Mouse (Mus musculus): ENCODE data around the gene Spp2. TPM values are rescaled to one million over a fixed set of nuclear protein-coding genes. Genes with fewer than 3 reads are reported as not detected.
"Not testable (repeated sequence)": the region's sequence is repeated elsewhere in the genome, so short reads cannot be mapped to it uniquely, and the experiment has no call there.

Spp2 gene
- polyA plus RNA-seq, 1 experiment from 2014 or later, result not detected

- 67% methylated on average over 4 of the region's 4 CpGs for WGBS
- H3K4me3 ChIP-seq (ENCODE audit: low read depth, low read length), result no peak overlapping the region
- no peaks in the 10 kb centered on the region for H3K9me3 ChIP-seq (ENCODE audit: control insufficient read depth, low read length)
- DNase-seq (ENCODE audit: low spot score), result no peak
- H3K4me2 ChIP-seq (ENCODE audit: low read depth, low read length, severe bottlenecking), result no peak overlapping the region
- no peak overlapping the region for H3K9ac ChIP-seq (ENCODE audit: low read length)
- H3K4me1 ChIP-seq (replicated peaks; ENCODE audit: control insufficient read depth, insufficient read depth, low read length), result 0 out of 2 replicates have a peak, but pooled peaks cover 2% of the 10 kb centered on the region
- H3K36me3 ChIP-seq (ENCODE audit: control insufficient read depth, insufficient read depth, low read length), result no peaks in the 10 kb centered on the region
- peak; percentile 42; the same call in 1 of the 2 replicates for ATAC-seq (replicated peaks; ENCODE audit: low FRiP score)
- H3K27me3 ChIP-seq (ENCODE audit: control insufficient read depth, insufficient read depth, low read length), result no peaks in the 10 kb centered on the region
- H3K27ac ChIP-seq (ENCODE audit: low read depth, low read length), result no peak overlapping the region
These were observed 38.6 kb downstream of the Spp2 start for GRCm38 (mm10) chr1:88445400-88445799.

- 33% methylated on average over 16 of the region's 16 CpGs for WGBS
- Histone ChIP-seq H3K27me3 (ENCODE audit: control insufficient read depth, insufficient read depth, low read length) (no peaks in the 10 kb centered on the region), H3K4me1 (replicated peaks; ENCODE audit: control insufficient read depth, insufficient read depth, low read length) (0 out of 2 replicates have a peak, but pooled peaks cover 2% of the 10 kb centered on the region), H3K4me2 (ENCODE audit: low read depth, low read length, severe bottlenecking) (peak overlapping the region; percentile 35; the same call in 1 of the 2 replicates), H3K9me3 (ENCODE audit: control insufficient read depth, low read length) (no peaks in the 10 kb centered on the region), H3K36me3 (ENCODE audit: control insufficient read depth, insufficient read depth, low read length) (no peaks in the 10 kb centered on the region), H3K27ac (ENCODE audit: low read depth, low read length) (no peak overlapping the region; the same call in 1 of the 2 replicates), H3K4me3 (ENCODE audit: low read depth, low read length) (no peak overlapping the region), H3K9ac (ENCODE audit: low read length) (no peak overlapping the region)
- no peak for DNase-seq (ENCODE audit: low spot score)
- no peak; the same call in 1 of the 2 replicates for ATAC-seq (replicated peaks; ENCODE audit: low FRiP score)
These were observed 39.7 kb downstream of the Spp2 start for GRCm38 (mm10) chr1:88446270-88447030.

GRCm38 (mm10) chr1:88447483-88447882 is 40.7 kb downstream of the Spp2 start:
- Histone ChIP-seq H3K36me3 (ENCODE audit: control insufficient read depth, insufficient read depth, low read length) (no peaks in the 10 kb centered on the region), H3K27me3 (ENCODE audit: control insufficient read depth, insufficient read depth, low read length) (no peaks in the 10 kb centered on the region), H3K4me2 (ENCODE audit: low read depth, low read length, severe bottlenecking) (peak overlapping the region; percentile 12; the same call in 1 of the 2 replicates), H3K4me1 (replicated peaks; ENCODE audit: control insufficient read depth, insufficient read depth, low read length) (0 out of 2 replicates have a peak, but pooled peaks cover 2% of the 10 kb centered on the region), H3K9me3 (ENCODE audit: control insufficient read depth, low read length) (no peaks in the 10 kb centered on the region), H3K9ac (ENCODE audit: low read length) (no peak overlapping the region; the same call in 1 of the 2 replicates), H3K4me3 (ENCODE audit: low read depth, low read length) (no peak overlapping the region), H3K27ac (ENCODE audit: low read depth, low read length) (no peak overlapping the region; the same call in 1 of the 2 replicates)
- 6% methylated on average over 6 of the region's 6 CpGs for WGBS
- DNase-seq (ENCODE audit: low spot score) (peak; percentile 72), ATAC-seq (replicated peaks; ENCODE audit: low FRiP score) (0 out of 2 replicates have a peak, but pooled peaks have one; percentile 63)

GRCm38 (mm10) chr1:88448094-88448493 is 41.3 kb downstream of the Spp2 start:
- H3K36me3 ChIP-seq (ENCODE audit: control insufficient read depth, insufficient read depth, low read length); H3K4me1 ChIP-seq (replicated peaks; ENCODE audit: control insufficient read depth, insufficient read depth, low read length); H3K27me3 ChIP-seq (ENCODE audit: control insufficient read depth, insufficient read depth, low read length); ATAC-seq (replicated peaks; ENCODE audit: low FRiP score); H3K4me3 ChIP-seq (ENCODE audit: low read depth, low read length); H3K9ac ChIP-seq (ENCODE audit: low read length); DNase-seq (ENCODE audit: low spot score); H3K9me3 ChIP-seq (ENCODE audit: control insufficient read depth, low read length); H3K27ac ChIP-seq (ENCODE audit: low read depth, low read length); H3K4me2 ChIP-seq (ENCODE audit: low read depth, low read length, severe bottlenecking): not testable (repeated sequence)
- 79% methylated on average over 3 of the region's 3 CpGs for WGBS

GRCm38 (mm10) chr1:88449741-88450140 is 43.0 kb downstream of the Spp2 start:
- Histone ChIP-seq H3K27me3 (ENCODE audit: control insufficient read depth, insufficient read depth, low read length) (no peaks in the 10 kb centered on the region), H3K4me1 (replicated peaks; ENCODE audit: control insufficient read depth, insufficient read depth, low read length) (0 out of 2 replicates have a peak, but pooled peaks cover 2% of the 10 kb centered on the region), H3K9ac (ENCODE audit: low read length) (no peak overlapping the region), H3K4me2 (ENCODE audit: low read depth, low read length, severe bottlenecking) (no peak overlapping the region), H3K27ac (ENCODE audit: low read depth, low read length) (no peak overlapping the region), H3K9me3 (ENCODE audit: control insufficient read depth, low read length) (no peaks in the 10 kb centered on the region), H3K4me3 (ENCODE audit: low read depth, low read length) (no peak overlapping the region), H3K36me3 (ENCODE audit: control insufficient read depth, insufficient read depth, low read length) (no peaks in the 10 kb centered on the region)
- ATAC-seq (replicated peaks; ENCODE audit: low FRiP score), result no peak
- WGBS, result 90% methylated on average over 2 of the region's 2 CpGs
- DNase-seq (ENCODE audit: low spot score), result no peak

GRCm38 (mm10) chr1:88450668-88451067 is 43.9 kb downstream of the Spp2 start:
- H3K27me3 ChIP-seq (ENCODE audit: control insufficient read depth, insufficient read depth, low read length), result no peaks in the 10 kb centered on the region
- H3K9ac ChIP-seq (ENCODE audit: low read length), result no peak overlapping the region
- ATAC-seq (replicated peaks; ENCODE audit: low FRiP score), result no peak
- 0 out of 2 replicates have a peak, but pooled peaks cover 2% of the 10 kb centered on the region for H3K4me1 ChIP-seq (replicated peaks; ENCODE audit: control insufficient read depth, insufficient read depth, low read length)
- H3K27ac ChIP-seq (ENCODE audit: low read depth, low read length), result no peak overlapping the region
- H3K36me3 ChIP-seq (ENCODE audit: control insufficient read depth, insufficient read depth, low read length), result no peaks in the 10 kb centered on the region
- no peaks in the 10 kb centered on the region for H3K9me3 ChIP-seq (ENCODE audit: control insufficient read depth, low read length)
- H3K4me2 ChIP-seq (ENCODE audit: low read depth, low read length, severe bottlenecking), result no peak overlapping the region
- H3K4me3 ChIP-seq (ENCODE audit: low read depth, low read length), result no peak overlapping the region
- WGBS, result 89% methylated on average over 4 of the region's 4 CpGs
- DNase-seq (ENCODE audit: low spot score), result no peak

GRCm38 (mm10) chr1:88452198-88452597 is 45.4 kb downstream of the Spp2 start:
- Histone ChIP-seq H3K4me3 (ENCODE audit: low read depth, low read length) (no peak overlapping the region), H3K9me3 (ENCODE audit: control insufficient read depth, low read length) (no peaks in the 10 kb centered on the region), H3K36me3 (ENCODE audit: control insufficient read depth, insufficient read depth, low read length) (no peaks in the 10 kb centered on the region), H3K9ac (ENCODE audit: low read length) (no peak overlapping the region), H3K4me1 (replicated peaks; ENCODE audit: control insufficient read depth, insufficient read depth, low read length) (no peaks in the 10 kb centered on the region), H3K27ac (ENCODE audit: low read depth, low read length) (no peak overlapping the region), H3K27me3 (ENCODE audit: control insufficient read depth, insufficient read depth, low read length) (no peaks in the 10 kb centered on the region), H3K4me2 (ENCODE audit: low read depth, low read length, severe bottlenecking) (no peak overlapping the region)
- ATAC-seq (replicated peaks; ENCODE audit: low FRiP score) (no peak), DNase-seq (ENCODE audit: low spot score) (no peak)
- 85% methylated on average over 6 of the region's 6 CpGs for WGBS

- Histone ChIP-seq H3K4me3 (ENCODE audit: low read depth, low read length) (no peak overlapping the region), H3K9ac (ENCODE audit: low read length) (no peak overlapping the region), H3K4me2 (ENCODE audit: low read depth, low read length, severe bottlenecking) (no peak overlapping the region), H3K27me3 (ENCODE audit: control insufficient read depth, insufficient read depth, low read length) (no peaks in the 10 kb centered on the region), H3K4me1 (replicated peaks; ENCODE audit: control insufficient read depth, insufficient read depth, low read length) (no peaks in the 10 kb centered on the region), H3K36me3 (ENCODE audit: control insufficient read depth, insufficient read depth, low read length) (no peaks in the 10 kb centered on the region), H3K9me3 (ENCODE audit: control insufficient read depth, low read length) (no peaks in the 10 kb centered on the region), H3K27ac (ENCODE audit: low read depth, low read length) (no peak overlapping the region)
- DNase-seq (ENCODE audit: low spot score) (no peak), ATAC-seq (replicated peaks; ENCODE audit: low FRiP score) (no peak)
- WGBS, result 55% methylated on average over 3 of the region's 3 CpGs
These were observed 47.9 kb downstream of the Spp2 start for GRCm38 (mm10) chr1:88454703-88455102.

All from forebrain, embryonic 11.5 days (tissue).